Mouse (Mus musculus): ENCODE measurements at regions not wholly inside any gene's neighbourhood (a gene's known extent, or its start where the extent isn't known, plus 50 kb on each side); places are given as distances from the start of the nearest gene placed in this dataset.

GRCm38 (mm10) chr2:169274101-169274500 lies 313.4 kb downstream of the Gm11011 start:
- H3K79me2 ChIP-seq (replicated peaks; ENCODE audit: control insufficient read depth, insufficient read depth, low read length), result no peaks in the 10 kb centered on the region
- H3K36me3 ChIP-seq (ENCODE audit: control insufficient read depth, insufficient read depth, low read length), result no peaks in the 10 kb centered on the region
- no peak for DNase-seq
- TF ChIP-seq EP300 (IDR thresholded peaks at IDR 0.05; ENCODE audit: insufficient read depth, low read depth, low read length), result no peak
- TF ChIP-seq POLR2A (IDR thresholded peaks at IDR 0.05; ENCODE audit: insufficient read depth, low read depth, low read length), result no peak
- TF ChIP-seq CTCF (IDR thresholded peaks at IDR 0.05), result no peak
- no peak overlapping the region for H3K4me3 ChIP-seq
- 21% methylated on average over 1 of the region's 1 CpGs for WGBS
- no peaks in the 10 kb centered on the region for H3K27me3 ChIP-seq (ENCODE audit: control insufficient read depth, insufficient read depth, low read length)
- intact Hi-C loops (cut with DNase I), result no loop called here
- H3K9ac ChIP-seq (ENCODE audit: low read depth, low read length), result no peak overlapping the region
- no peak overlapping the region for H3K27ac ChIP-seq
- H3K4me1 ChIP-seq (ENCODE audit: control insufficient read depth, insufficient read depth, low read length), result no peaks in the 10 kb centered on the region

DNA sequence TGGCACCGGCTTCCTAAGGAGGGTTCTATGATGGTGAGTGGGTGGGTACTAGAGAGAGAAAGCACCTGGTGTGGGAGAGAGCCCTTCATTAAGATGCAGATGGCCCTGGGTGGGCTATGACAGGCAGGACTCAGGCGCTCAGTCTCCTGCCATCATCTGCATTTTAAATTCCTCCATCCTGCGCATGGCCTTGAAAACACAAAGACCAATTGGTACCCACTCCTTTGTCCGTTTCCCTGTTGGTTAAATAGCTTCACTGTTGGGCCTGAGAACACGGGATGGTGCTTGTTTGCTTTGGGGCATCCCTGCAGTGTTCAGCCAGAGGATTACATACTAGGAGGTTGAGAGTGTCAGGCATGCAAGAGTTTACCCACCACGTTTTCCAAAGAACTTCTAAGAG lies 314.9 kb downstream of the Gm11011 start:
- H3K27me3 ChIP-seq (ENCODE audit: control insufficient read depth, insufficient read depth, low read length), result no peaks in the 10 kb centered on the region
- H3K9ac ChIP-seq (ENCODE audit: low read depth, low read length), result no peak overlapping the region
- 49% methylated on average over 6 of the region's 6 CpGs for WGBS
- H3K36me3 ChIP-seq (ENCODE audit: control insufficient read depth, insufficient read depth, low read length), result no peaks in the 10 kb centered on the region
- intact Hi-C loops (cut with DNase I), result no loop called here
- DNase-seq, result no peak
- no peaks in the 10 kb centered on the region for H3K4me1 ChIP-seq (ENCODE audit: control insufficient read depth, insufficient read depth, low read length)
- H3K27ac ChIP-seq, result no peak overlapping the region
- H3K4me3 ChIP-seq, result no peak overlapping the region
- TF ChIP-seq POLR2A (IDR thresholded peaks at IDR 0.05; ENCODE audit: insufficient read depth, low read depth, low read length) (no peak), CTCF (IDR thresholded peaks at IDR 0.05) (no peak), EP300 (IDR thresholded peaks at IDR 0.05; ENCODE audit: insufficient read depth, low read depth, low read length) (no peak)
- H3K79me2 ChIP-seq (replicated peaks; ENCODE audit: control insufficient read depth, insufficient read depth, low read length), result no peaks in the 10 kb centered on the region

DNA sequence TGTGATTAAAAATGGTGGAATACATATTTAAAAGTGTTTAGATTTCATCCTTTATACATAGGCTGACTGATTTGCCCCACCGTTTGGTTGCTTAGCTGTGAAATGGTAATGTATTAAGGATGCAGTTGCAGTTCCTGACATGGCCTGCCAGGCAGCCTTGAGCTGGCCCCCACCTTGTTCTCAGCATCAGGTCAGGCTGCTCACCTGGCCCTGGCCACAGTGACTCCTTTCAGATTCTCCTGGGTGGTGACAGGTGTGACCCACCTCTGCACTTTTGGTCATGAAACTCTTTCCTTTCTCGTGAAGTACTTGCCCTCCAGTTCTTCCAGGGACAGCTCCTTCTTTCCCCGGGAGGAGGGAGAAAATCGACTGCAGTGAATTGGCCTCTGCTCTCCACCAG lies 315.5 kb downstream of the Gm11011 start:
- intact Hi-C loops (cut with DNase I), result no loop called here
- Histone ChIP-seq H3K4me1 (ENCODE audit: control insufficient read depth, insufficient read depth, low read length) (no peaks in the 10 kb centered on the region), H3K79me2 (replicated peaks; ENCODE audit: control insufficient read depth, insufficient read depth, low read length) (no peaks in the 10 kb centered on the region), H3K27me3 (ENCODE audit: control insufficient read depth, insufficient read depth, low read length) (no peaks in the 10 kb centered on the region), H3K27ac (no peak overlapping the region), H3K36me3 (ENCODE audit: control insufficient read depth, insufficient read depth, low read length) (no peaks in the 10 kb centered on the region), H3K9ac (ENCODE audit: low read depth, low read length) (no peak overlapping the region), H3K4me3 (no peak overlapping the region)
- no peak for DNase-seq
- WGBS, result 46% methylated on average over 4 of the region's 4 CpGs
- TF ChIP-seq CTCF (IDR thresholded peaks at IDR 0.05) (no peak), POLR2A (IDR thresholded peaks at IDR 0.05; ENCODE audit: insufficient read depth, low read depth, low read length) (no peak), EP300 (IDR thresholded peaks at IDR 0.05; ENCODE audit: insufficient read depth, low read depth, low read length) (no peak)

GRCm38 (mm10) chr2:169260636-169261035 lies 305.2 kb upstream of the Zfp64 start:
- no peak overlapping the region for H3K27ac ChIP-seq
- H3K79me2 ChIP-seq (replicated peaks; ENCODE audit: control insufficient read depth, insufficient read depth, low read length), result no peaks in the 10 kb centered on the region
- H3K9ac ChIP-seq (ENCODE audit: low read depth, low read length), result no peak overlapping the region
- H3K27me3 ChIP-seq (ENCODE audit: control insufficient read depth, insufficient read depth, low read length), result no peaks in the 10 kb centered on the region
- no peaks in the 10 kb centered on the region for H3K4me1 ChIP-seq (ENCODE audit: control insufficient read depth, insufficient read depth, low read length)
- intact Hi-C loops (cut with DNase I), result no loop called here
- 70% methylated on average over 4 of the region's 4 CpGs for WGBS
- no peak for DNase-seq
- H3K36me3 ChIP-seq (ENCODE audit: control insufficient read depth, insufficient read depth, low read length), result no peaks in the 10 kb centered on the region
- H3K4me3 ChIP-seq, result no peak overlapping the region
- TF ChIP-seq POLR2A (IDR thresholded peaks at IDR 0.05; ENCODE audit: insufficient read depth, low read depth, low read length), result no peak
- TF ChIP-seq EP300 (IDR thresholded peaks at IDR 0.05; ENCODE audit: insufficient read depth, low read depth, low read length), result no peak
- TF ChIP-seq CTCF (IDR thresholded peaks at IDR 0.05), result no peak

- Histone ChIP-seq H3K79me2 (replicated peaks; ENCODE audit: control insufficient read depth, insufficient read depth, low read length) (no peaks in the 10 kb centered on the region), H3K4me3 (no peak overlapping the region), H3K27me3 (ENCODE audit: control insufficient read depth, insufficient read depth, low read length) (no peaks in the 10 kb centered on the region), H3K4me1 (ENCODE audit: control insufficient read depth, insufficient read depth, low read length) (no peaks in the 10 kb centered on the region), H3K36me3 (ENCODE audit: control insufficient read depth, insufficient read depth, low read length) (no peaks in the 10 kb centered on the region), H3K27ac (no peak overlapping the region), H3K9ac (ENCODE audit: low read depth, low read length) (no peak overlapping the region)
- TF ChIP-seq POLR2A (IDR thresholded peaks at IDR 0.05; ENCODE audit: insufficient read depth, low read depth, low read length) (no peak), CTCF (IDR thresholded peaks at IDR 0.05) (no peak), EP300 (IDR thresholded peaks at IDR 0.05; ENCODE audit: insufficient read depth, low read depth, low read length) (no peak)
- no peak for DNase-seq
- intact Hi-C loops (cut with DNase I), result no loop called here
Measured at GRCm38 (mm10) chr2:169244572-169244971, 289.2 kb upstream of the Zfp64 start.

- H3K27ac ChIP-seq, result no peak overlapping the region
- no peak for DNase-seq
- no peaks in the 10 kb centered on the region for H3K27me3 ChIP-seq (ENCODE audit: control insufficient read depth, insufficient read depth, low read length)
- H3K36me3 ChIP-seq (ENCODE audit: control insufficient read depth, insufficient read depth, low read length), result no peaks in the 10 kb centered on the region
- H3K9ac ChIP-seq (ENCODE audit: low read depth, low read length), result no peak overlapping the region
- H3K79me2 ChIP-seq (replicated peaks; ENCODE audit: control insufficient read depth, insufficient read depth, low read length), result no peaks in the 10 kb centered on the region
- intact Hi-C loops (cut with DNase I), result no loop called here
- no peaks in the 10 kb centered on the region for H3K4me1 ChIP-seq (ENCODE audit: control insufficient read depth, insufficient read depth, low read length)
- no peak overlapping the region for H3K4me3 ChIP-seq
- TF ChIP-seq CTCF (IDR thresholded peaks at IDR 0.05) (no peak), POLR2A (IDR thresholded peaks at IDR 0.05; ENCODE audit: insufficient read depth, low read depth, low read length) (no peak), EP300 (IDR thresholded peaks at IDR 0.05; ENCODE audit: insufficient read depth, low read depth, low read length) (no peak)
- 77% methylated on average over 9 of the region's 9 CpGs for WGBS
Measured at GRCm38 (mm10) chr2:169243981-169244380, 288.6 kb upstream of the Zfp64 start.

Data from heart, adult 2 months (tissue).